Mouse (Mus musculus) spleen, adult 2 months (tissue): ENCODE data around the gene Gm20721. TPM values are rescaled to one million over a fixed set of nuclear protein-coding genes. Genes with fewer than 3 reads are reported as not detected.

Source experiments
- DNase-seq, 2 experiments: peaks; one replicate each; pipeline versions ENCODE4 v3.0.0 to v3.0.0-alpha.2; 2012 to 2021; ENCODE audit warnings: low spot score in 2 of 2, low read depth in 1 of 2
- H3K27ac ChIP-seq: fragments of 200-500 bp; 2 replicates; pipeline ENCODE4 v1.5.1; 2012; ENCODE audit warnings: low read length, inconsistent platforms; ENCODE audit not compliant: insufficient read depth
- H3K27me3 ChIP-seq: fragments of 200-500 bp; 2 replicates; pipeline ENCODE4 v1.6.1; 2012; ENCODE audit warnings: mild to moderate bottlenecking, moderate library complexity, low read length, inconsistent platforms; ENCODE audit not compliant: control insufficient read depth, insufficient read depth
- H3K36me3 ChIP-seq: fragments of 200-500 bp; 2 replicates; pipeline ENCODE4 v1.6.1; 2012; ENCODE audit warnings: mild to moderate bottlenecking, low read length, inconsistent platforms; ENCODE audit not compliant: control insufficient read depth, insufficient read depth
- H3K4me1 ChIP-seq: fragments of 200-500 bp; 2 replicates; pipeline ENCODE4 v1.6.1; 2011; ENCODE audit warnings: inconsistent platforms; ENCODE audit not compliant: control insufficient read depth, insufficient read depth, insufficient read length
- H3K4me3 ChIP-seq: fragments of 200-500 bp; 2 replicates; pipeline ENCODE4 v1.5.1; 2011; ENCODE audit warnings: mild to moderate bottlenecking, inconsistent platforms; ENCODE audit not compliant: insufficient read depth, insufficient read length; ENCODE audit errors: extremely low read depth
- CTCF ChIP-seq: fragments of 200-500 bp; IDR thresholded peaks from 2 replicates; pipeline ENCODE4 v1.5.1; 2011; ENCODE audit warnings: mild to moderate bottlenecking, inconsistent platforms; ENCODE audit not compliant: insufficient read depth, insufficient read length, insufficient replicate concordance; ENCODE audit errors: extremely low read depth
- POLR2A ChIP-seq: fragments of 200-500 bp; IDR thresholded peaks from 2 replicates; pipeline ENCODE4 v1.6.1; 2011; ENCODE audit warnings: low read depth, low read length, inconsistent platforms
- WGBS: fragments of 180-500 bp; shearing (Covaris S2); methylation state at CpG from one replicate; pipeline ENCODE4 v1.1.7; 2018; 5-methylcytosine and 5-hydroxymethylcytosine counted together
- polyA plus RNA-seq: library from polyadenylated mRNA; depleted of rRNA; stranded (reverse); fragments of >200 nt; gene quantifications from 2 replicates; pipeline ENCODE4 v1.2.3, GENCODE M21; 2012; rRNA removed

The Gm20721 gene
- polyA plus RNA-seq, 1 experiment, result 0.09 TPM

- no peak overlapping the region for H3K4me3 ChIP-seq
- H3K36me3 ChIP-seq, result no peaks in the 10 kb centered on the region
- no peak for DNase-seq
- H3K4me1 ChIP-seq, result no peaks in the 10 kb centered on the region
- WGBS, result 63% methylated on average over 58 of the region's 58 CpGs
- H3K27me3 ChIP-seq, result no peaks in the 10 kb centered on the region
- no peak for TF ChIP-seq POLR2A
- no peak overlapping the region for H3K27ac ChIP-seq
These were observed 61.6 kb downstream of the Gm20721 start for GRCm38 (mm10) chr2:174284807-174285457.

- TF ChIP-seq POLR2A, result no peak
- no peak for TF ChIP-seq CTCF
- Histone ChIP-seq H3K27me3 (no peaks in the 10 kb centered on the region), H3K27ac (no peak within 1 kb of the TSS), H3K36me3 (no peaks in the 10 kb centered on the region), H3K4me1 (no peaks in the 10 kb centered on the region), H3K4me3 (no peak within 1 kb of the TSS)
- no peak for DNase-seq
- 47% methylated on average over 19 of the region's 19 CpGs for WGBS
These were observed 62.5 kb downstream of the Gm20721 start, which contains the start of gene Gnas for GRCm38 (mm10) chr2:174284011-174284410. Gene Gnas, plus strand, starts transcription at chr2:174284320.

GRCm38 (mm10) chr2:174283341-174283740 is 63.2 kb downstream of the Gm20721 start:
- TF ChIP-seq POLR2A (no peak), CTCF (no peak)
- DNase-seq, result no peak
- Histone ChIP-seq H3K36me3 (no peaks in the 10 kb centered on the region), H3K27ac (no peak overlapping the region), H3K4me1 (no peaks in the 10 kb centered on the region), H3K27me3 (no peaks in the 10 kb centered on the region), H3K4me3 (no peak overlapping the region)
- 55% methylated on average over 11 of the region's 11 CpGs for WGBS

Other genes with a start within 250 kb of the Gm20721 start
- 92.6 and 125 TPM in 2 replicates for gene Npepl1, start 236.4 kb downstream of the Gm20721 start, polyA plus RNA-seq
- 515 and 602 TPM in 2 replicates for gene Gnas, start 62.4 kb downstream of the Gm20721 start, polyA plus RNA-seq
- 45.3 and 54.0 TPM in 2 replicates for gene Nelfcd, start 69.1 kb upstream of the Gm20721 start, polyA plus RNA-seq
- gene Ctsz, start 92.3 kb upstream of the Gm20721 start, polyA plus RNA-seq, result 307 and 356 TPM in 2 replicates
- gene Tubb1, start 104.0 kb upstream of the Gm20721 start, polyA plus RNA-seq, result 58.7 and 75.4 TPM in 2 replicates
- 183 and 221 TPM in 2 replicates for gene Atp5e, start 117.4 kb upstream of the Gm20721 start, polyA plus RNA-seq
- gene Prelid3b, start 126.4 kb upstream of the Gm20721 start, polyA plus RNA-seq, result 21.6 and 22.2 TPM in 2 replicates